Mouse (Mus musculus): ENCODE results near the gene Pfn3. TPM values are rescaled to one million over a fixed set of nuclear protein-coding genes. Genes with fewer than 3 reads are reported as not detected.

Pfn3 gene
- polyA plus RNA-seq, 1 experiment from 2014 or later = not detected

GRCm38 (mm10) chr13:55413333-55413732 lies 1.7 kb downstream of the Pfn3 start:
- Histone ChIP-seq H3K4me3 (ENCODE audit: low read length) (no peak overlapping the region), H3K4me2 (ENCODE audit: low read depth, low read length) (no peak overlapping the region), H3K27ac (ENCODE audit: low read length) (no peak overlapping the region), H3K4me1 (ENCODE audit: control insufficient read depth, insufficient read depth, low read length) (peaks cover 3% of the 10 kb centered on the region; the same call in 1 of the 2 replicates), H3K9ac (ENCODE audit: low read depth, low read length) (no peak overlapping the region), H3K36me3 (ENCODE audit: control insufficient read depth, insufficient read depth, low read length) (no peaks in the 10 kb centered on the region), H3K27me3 (replicated peaks; ENCODE audit: control insufficient read depth, insufficient read depth, low read length) (no peaks in the 10 kb centered on the region; the same call in 1 of the 2 replicates), H3K9me3 (ENCODE audit: control insufficient read depth, low read length) (no peaks in the 10 kb centered on the region)
- ATAC-seq = no peak
- 77% methylated on average over 12 of the region's 12 CpGs for WGBS

GRCm38 (mm10) chr13:55412643-55413307 lies 2.3 kb downstream of the Pfn3 start:
- Histone ChIP-seq H3K36me3 (ENCODE audit: control insufficient read depth, insufficient read depth, low read length) (no peaks in the 10 kb centered on the region), H3K9ac (ENCODE audit: low read depth, low read length) (no peak overlapping the region), H3K27ac (ENCODE audit: low read length) (no peak overlapping the region), H3K27me3 (replicated peaks; ENCODE audit: control insufficient read depth, insufficient read depth, low read length) (no peaks in the 10 kb centered on the region; the same call in 1 of the 2 replicates), H3K4me2 (ENCODE audit: low read depth, low read length) (no peak overlapping the region), H3K4me3 (ENCODE audit: low read length) (no peak overlapping the region), H3K4me1 (ENCODE audit: control insufficient read depth, insufficient read depth, low read length) (peaks cover 3% of the 10 kb centered on the region; the same call in 1 of the 2 replicates), H3K9me3 (ENCODE audit: control insufficient read depth, low read length) (no peaks in the 10 kb centered on the region)
- WGBS = 83% methylated on average over 13 of the region's 13 CpGs
- ATAC-seq = no peak

DNA sequence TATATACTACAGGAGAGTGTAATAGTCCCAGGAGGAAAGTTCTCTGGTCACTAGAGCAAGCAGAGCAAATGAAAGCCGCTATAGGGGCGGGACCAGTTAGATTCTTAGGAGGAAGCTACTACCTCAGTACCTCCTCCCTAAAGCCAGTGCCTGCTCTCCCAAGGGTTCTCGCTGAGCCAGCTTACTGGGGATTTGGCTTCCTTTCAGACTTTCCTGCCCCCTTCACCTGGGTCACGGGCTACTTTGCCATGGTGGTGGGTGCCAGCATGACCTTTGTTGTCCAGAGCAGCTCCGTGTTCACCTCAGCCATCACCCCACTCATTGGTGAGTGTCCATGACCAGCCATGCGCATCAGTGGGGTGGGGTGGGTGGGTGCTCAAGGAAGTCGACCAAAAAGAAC lies 3.2 kb downstream of the Pfn3 start:
- Histone ChIP-seq H3K4me3 (ENCODE audit: low read length) (no peak overlapping the region), H3K4me2 (ENCODE audit: low read depth, low read length) (no peak overlapping the region), H3K27ac (ENCODE audit: low read length) (no peak overlapping the region), H3K27me3 (replicated peaks; ENCODE audit: control insufficient read depth, insufficient read depth, low read length) (no peaks in the 10 kb centered on the region; the same call in 1 of the 2 replicates), H3K9ac (ENCODE audit: low read depth, low read length) (no peak overlapping the region), H3K9me3 (ENCODE audit: control insufficient read depth, low read length) (no peaks in the 10 kb centered on the region), H3K4me1 (ENCODE audit: control insufficient read depth, insufficient read depth, low read length) (peaks cover 3% of the 10 kb centered on the region; the same call in 1 of the 2 replicates), H3K36me3 (ENCODE audit: control insufficient read depth, insufficient read depth, low read length) (no peaks in the 10 kb centered on the region)
- no peak for ATAC-seq
- 75% methylated on average over 7 of the region's 7 CpGs for whole genome bisulfite sequencing

DNA sequence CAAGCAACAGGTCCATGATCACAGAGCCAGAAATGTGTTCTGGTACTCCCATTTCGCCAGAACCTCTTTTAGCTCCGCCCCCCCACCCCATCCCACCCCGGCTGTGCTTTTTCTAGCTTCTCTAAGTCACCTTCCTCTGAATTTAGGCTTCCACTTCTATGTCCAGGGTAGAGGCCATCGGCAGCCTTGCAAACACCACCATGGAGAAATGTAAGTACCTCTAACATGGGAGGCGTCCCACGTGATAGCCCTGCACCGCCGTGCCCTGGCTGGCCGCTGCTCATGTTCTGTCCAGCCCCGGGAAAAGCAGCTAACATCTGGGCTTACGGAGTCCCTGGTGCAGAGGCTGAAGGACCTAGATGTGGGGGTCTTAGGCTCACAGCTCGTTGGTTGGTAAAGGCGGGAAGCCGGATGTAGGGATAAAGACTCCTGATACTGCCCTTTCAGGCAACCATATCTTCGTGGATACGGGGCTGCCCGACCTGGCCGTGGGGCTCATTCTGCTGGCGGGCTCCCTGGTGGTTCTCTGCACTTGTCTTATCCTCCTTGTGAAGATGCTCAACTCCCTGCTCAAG lies 6.4 kb downstream of the Pfn3 start:
- no peaks in the 10 kb centered on the region for H3K9me3 ChIP-seq (ENCODE audit: control insufficient read depth, low read length)
- 83% methylated on average over 19 of the region's 19 CpGs for WGBS
- H3K4me3 ChIP-seq (ENCODE audit: low read length) = no peak overlapping the region
- no peak for ATAC-seq
- no peak overlapping the region for H3K4me2 ChIP-seq (ENCODE audit: low read depth, low read length)
- 0 out of 2 replicates have a peak overlapping the region, but pooled peaks have one; percentile 1 for H3K9ac ChIP-seq (ENCODE audit: low read depth, low read length)
- H3K36me3 ChIP-seq (ENCODE audit: control insufficient read depth, insufficient read depth, low read length) = no peaks in the 10 kb centered on the region
- no peak overlapping the region for H3K27ac ChIP-seq (ENCODE audit: low read length)
- 0 out of 2 replicates have a peak, but pooled peaks cover 3% of the 10 kb centered on the region for H3K4me1 ChIP-seq (ENCODE audit: control insufficient read depth, insufficient read depth, low read length)
- H3K27me3 ChIP-seq (replicated peaks; ENCODE audit: control insufficient read depth, insufficient read depth, low read length) = no peaks in the 10 kb centered on the region

- H3K4me1 ChIP-seq (ENCODE audit: control insufficient read depth, insufficient read depth, low read length) = 0 out of 2 replicates have a peak, but pooled peaks cover 3% of the 10 kb centered on the region
- 82% methylated on average over 4 of the region's 4 CpGs for WGBS
- H3K4me3 ChIP-seq (ENCODE audit: low read length) = no peak overlapping the region
- H3K9me3 ChIP-seq (ENCODE audit: control insufficient read depth, low read length) = no peaks in the 10 kb centered on the region
- no peak overlapping the region for H3K4me2 ChIP-seq (ENCODE audit: low read depth, low read length)
- ATAC-seq = no peak
- H3K9ac ChIP-seq (ENCODE audit: low read depth, low read length) = no peak overlapping the region
- H3K36me3 ChIP-seq (ENCODE audit: control insufficient read depth, insufficient read depth, low read length) = no peaks in the 10 kb centered on the region
- no peak overlapping the region for H3K27ac ChIP-seq (ENCODE audit: low read length)
- peaks cover 1% of the 10 kb centered on the region; the same call in 1 of the 2 replicates for H3K27me3 ChIP-seq (replicated peaks; ENCODE audit: control insufficient read depth, insufficient read depth, low read length)
These were observed 7.7 kb downstream of the Pfn3 start for GRCm38 (mm10) chr13:55407341-55407740.

GRCm38 (mm10) chr13:55405783-55406390 lies 9.1 kb downstream of the Pfn3 start:
- 0 out of 2 replicates have a peak, but pooled peaks cover 3% of the 10 kb centered on the region for H3K4me1 ChIP-seq (ENCODE audit: control insufficient read depth, insufficient read depth, low read length)
- H3K27ac ChIP-seq (ENCODE audit: low read length) = no peak overlapping the region
- H3K27me3 ChIP-seq (replicated peaks; ENCODE audit: control insufficient read depth, insufficient read depth, low read length) = peaks cover 3% of the 10 kb centered on the region; the same call in 1 of the 2 replicates
- no peak overlapping the region for H3K9ac ChIP-seq (ENCODE audit: low read depth, low read length)
- WGBS = 66% methylated on average over 13 of the region's 13 CpGs
- no peak overlapping the region for H3K4me2 ChIP-seq (ENCODE audit: low read depth, low read length)
- ATAC-seq = peak; percentile 47
- H3K36me3 ChIP-seq (ENCODE audit: control insufficient read depth, insufficient read depth, low read length) = no peaks in the 10 kb centered on the region
- H3K9me3 ChIP-seq (ENCODE audit: control insufficient read depth, low read length) = no peaks in the 10 kb centered on the region
- no peak overlapping the region for H3K4me3 ChIP-seq (ENCODE audit: low read length)

DNA sequence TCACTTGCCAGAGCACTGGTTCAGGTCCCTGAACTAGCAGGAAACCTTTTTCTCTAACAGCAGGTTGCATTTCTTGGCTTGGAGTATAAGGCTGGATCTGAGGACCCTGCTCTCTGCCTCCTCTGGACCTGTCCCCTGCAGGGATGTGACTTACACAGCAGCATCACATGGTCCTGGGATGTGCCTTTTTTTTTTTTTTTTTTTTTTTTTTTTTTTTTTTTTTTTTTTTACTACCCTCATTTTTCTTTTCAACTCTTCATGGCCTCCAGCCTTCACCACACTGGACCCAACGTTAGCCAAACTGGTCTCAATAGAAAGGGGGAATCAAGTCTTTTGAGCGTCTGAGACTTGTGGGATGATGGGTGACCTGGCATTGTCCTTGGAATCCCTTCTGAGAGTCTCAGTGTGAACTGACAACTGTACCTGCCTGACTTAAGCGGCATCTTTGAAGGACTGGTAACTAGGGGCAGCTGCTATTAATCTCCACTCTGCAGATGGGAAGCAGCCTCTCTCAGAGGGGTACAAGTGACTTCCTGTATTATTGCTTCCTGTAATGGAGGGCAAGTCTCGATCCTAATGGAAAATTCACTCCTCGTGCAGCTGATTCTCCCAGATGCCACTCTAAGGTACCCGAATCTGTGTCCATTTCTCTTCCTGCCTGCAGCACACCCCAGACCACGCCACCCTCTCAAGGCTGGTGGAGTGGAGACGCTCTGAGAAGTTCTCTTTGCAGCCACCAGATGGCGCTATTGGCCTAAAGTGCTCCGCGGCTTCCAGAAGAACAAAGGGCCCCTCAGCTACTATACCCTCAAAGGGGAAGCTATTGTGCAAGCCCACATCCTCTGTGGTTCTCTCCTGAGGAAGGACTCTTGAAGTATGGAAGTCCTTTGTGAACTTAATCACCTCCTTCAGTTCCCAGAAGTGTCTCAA lies 9.9 kb downstream of the Pfn3 start:
- Histone ChIP-seq H3K36me3 (ENCODE audit: control insufficient read depth, insufficient read depth, low read length) (no peaks in the 10 kb centered on the region), H3K27me3 (replicated peaks; ENCODE audit: control insufficient read depth, insufficient read depth, low read length) (peaks cover 3% of the 10 kb centered on the region; the same call in 1 of the 2 replicates), H3K9me3 (ENCODE audit: control insufficient read depth, low read length) (no peaks in the 10 kb centered on the region), H3K4me2 (ENCODE audit: low read depth, low read length) (no peak overlapping the region), H3K4me1 (ENCODE audit: control insufficient read depth, insufficient read depth, low read length) (0 out of 2 replicates have a peak, but pooled peaks cover 3% of the 10 kb centered on the region), H3K27ac (ENCODE audit: low read length) (no peak overlapping the region), H3K4me3 (ENCODE audit: low read length) (no peak overlapping the region), H3K9ac (ENCODE audit: low read depth, low read length) (no peak overlapping the region)
- WGBS = 12% methylated on average over 11 of the region's 11 CpGs
- peak; percentile 73 for ATAC-seq

DNA sequence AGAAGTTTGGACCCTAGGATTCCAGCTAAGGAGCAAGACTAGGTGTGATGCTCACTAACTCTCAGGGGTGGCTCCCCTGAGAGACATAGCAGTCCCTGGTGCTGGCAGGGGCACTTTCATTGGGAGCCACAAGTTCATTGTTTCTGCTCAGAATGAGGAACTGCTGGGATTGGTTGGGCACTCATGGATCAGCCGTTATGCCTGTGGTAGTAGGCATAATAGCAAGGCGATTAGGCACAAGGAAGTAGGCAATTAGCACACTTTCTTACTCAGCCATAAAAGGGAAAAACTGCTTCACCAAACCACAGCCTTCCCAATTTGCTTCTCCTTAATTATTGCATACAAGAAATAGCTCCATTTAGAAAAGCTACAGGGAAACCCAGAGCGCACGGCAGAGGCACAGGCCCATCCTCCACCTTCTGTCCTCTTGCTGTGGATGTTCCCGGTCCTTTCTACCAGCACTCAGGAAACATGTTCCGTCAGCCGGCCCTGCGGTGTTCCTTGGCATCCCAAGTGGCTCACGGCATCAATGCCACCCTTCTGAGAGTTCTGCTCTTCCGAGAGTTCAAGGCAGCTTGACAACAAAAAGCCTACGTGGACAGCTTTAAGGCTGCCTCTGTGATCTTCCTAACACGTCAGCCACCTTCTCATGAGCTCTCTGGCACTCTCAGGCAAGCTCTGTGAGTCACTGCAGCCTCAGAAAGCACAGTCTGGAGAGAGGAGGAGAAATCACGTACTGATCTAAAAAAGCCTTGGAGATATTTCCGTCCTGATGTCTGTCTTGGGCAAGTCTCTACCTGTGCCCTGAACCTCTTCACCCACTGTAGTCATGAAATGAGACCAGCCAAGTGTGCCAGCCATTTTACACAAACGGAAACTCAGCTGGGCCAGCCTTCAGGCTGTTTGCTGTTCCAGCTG lies 10.8 kb downstream of the Pfn3 start:
- Histone ChIP-seq H3K27me3 (replicated peaks; ENCODE audit: control insufficient read depth, insufficient read depth, low read length) (peaks cover 3% of the 10 kb centered on the region; the same call in 1 of the 2 replicates), H3K27ac (ENCODE audit: low read length) (no peak overlapping the region), H3K4me1 (ENCODE audit: control insufficient read depth, insufficient read depth, low read length) (0 out of 2 replicates have a peak, but pooled peaks cover 6% of the 10 kb centered on the region), H3K9ac (ENCODE audit: low read depth, low read length) (no peak overlapping the region), H3K4me3 (ENCODE audit: low read length) (no peak overlapping the region), H3K9me3 (ENCODE audit: control insufficient read depth, low read length) (no peaks in the 10 kb centered on the region), H3K4me2 (ENCODE audit: low read depth, low read length) (no peak overlapping the region), H3K36me3 (ENCODE audit: control insufficient read depth, insufficient read depth, low read length) (no peaks in the 10 kb centered on the region)
- WGBS = 74% methylated on average over 15 of the region's 15 CpGs
- ATAC-seq = no peak
